Mouse (Mus musculus): ENCODE results near the gene 2900011O08Rik. TPM values are rescaled to one million over a fixed set of nuclear protein-coding genes. Genes with fewer than 3 reads are reported as not detected.

2900011O08Rik gene
- polyA plus RNA-seq, 2 experiments, result 2.5 to 2.9 TPM

- Histone ChIP-seq H3K4me2 (replicated peaks; ENCODE audit: low read depth, low read length, severe bottlenecking) (no peak overlapping the region), H3K36me3 (ENCODE audit: control insufficient read depth, insufficient read depth, low read length) (no peaks in the 10 kb centered on the region), H3K4me1 (ENCODE audit: control insufficient read depth, insufficient read depth, low read length) (no peaks in the 10 kb centered on the region), H3K27ac (replicated peaks; ENCODE audit: low read depth, low read length) (no peak overlapping the region), H3K4me3 (replicated peaks; ENCODE audit: low read length) (no peak overlapping the region), H3K27me3 (ENCODE audit: control insufficient read depth, insufficient read depth, low read length) (no peaks in the 10 kb centered on the region), H3K9ac (ENCODE audit: low read depth, low read length, severe bottlenecking) (no peak overlapping the region), H3K9me3 (ENCODE audit: control insufficient read depth, low read length) (no peaks in the 10 kb centered on the region)
- no peak for TF ChIP-seq POLR2A (IDR thresholded peaks at IDR 0.05; ENCODE audit: borderline replicate concordance, extremely low read depth, insufficient read depth, insufficient read length)
- no peak for DNase-seq (ENCODE audit: low spot score)
- ATAC-seq (ENCODE audit: low FRiP score, low read depth), result no peak
- WGBS, result 69% methylated on average over 2 of the region's 2 CpGs
Observed at GRCm38 (mm10) chr16:14025091-14025990, 38.9 kb downstream of the 2900011O08Rik start.

DNA sequence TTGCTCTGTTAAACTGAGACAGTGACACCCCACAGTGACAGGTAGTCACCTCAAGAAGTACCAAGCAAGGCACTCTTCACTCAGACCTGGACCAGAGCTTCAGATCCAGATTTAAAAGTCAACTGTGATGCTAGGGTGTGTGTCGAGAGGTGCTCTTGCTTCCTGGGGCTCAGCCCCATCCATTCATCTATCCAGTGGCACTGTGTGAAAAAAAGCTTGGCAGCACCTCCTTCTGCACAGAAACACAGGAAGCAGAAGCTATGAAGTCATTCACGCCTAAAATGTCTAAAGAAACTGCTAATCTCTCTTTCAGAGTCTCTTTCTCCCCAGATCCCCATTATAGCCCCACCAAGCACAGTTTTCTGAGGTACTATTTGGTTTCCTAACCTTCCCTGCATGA is 42.7 kb downstream of the 2900011O08Rik start:
- no peak for TF ChIP-seq POLR2A (IDR thresholded peaks at IDR 0.05; ENCODE audit: borderline replicate concordance, extremely low read depth, insufficient read depth, insufficient read length)
- DNase-seq (ENCODE audit: low spot score) (no peak), ATAC-seq (ENCODE audit: low FRiP score, low read depth) (no peak)
- WGBS, result 60% methylated on average over 2 of the region's 2 CpGs
- no peaks in the 10 kb centered on the region for H3K9me3 ChIP-seq (ENCODE audit: control insufficient read depth, low read length)
- H3K27me3 ChIP-seq (ENCODE audit: control insufficient read depth, insufficient read depth, low read length), result no peaks in the 10 kb centered on the region
- no peak overlapping the region for H3K9ac ChIP-seq (ENCODE audit: low read depth, low read length, severe bottlenecking)
- no peak overlapping the region for H3K27ac ChIP-seq (replicated peaks; ENCODE audit: low read depth, low read length)
- no peak overlapping the region for H3K4me3 ChIP-seq (replicated peaks; ENCODE audit: low read length)
- H3K4me2 ChIP-seq (replicated peaks; ENCODE audit: low read depth, low read length, severe bottlenecking), result no peak overlapping the region
- no peaks in the 10 kb centered on the region for H3K4me1 ChIP-seq (ENCODE audit: control insufficient read depth, insufficient read depth, low read length)
- no peaks in the 10 kb centered on the region for H3K36me3 ChIP-seq (ENCODE audit: control insufficient read depth, insufficient read depth, low read length)

DNA sequence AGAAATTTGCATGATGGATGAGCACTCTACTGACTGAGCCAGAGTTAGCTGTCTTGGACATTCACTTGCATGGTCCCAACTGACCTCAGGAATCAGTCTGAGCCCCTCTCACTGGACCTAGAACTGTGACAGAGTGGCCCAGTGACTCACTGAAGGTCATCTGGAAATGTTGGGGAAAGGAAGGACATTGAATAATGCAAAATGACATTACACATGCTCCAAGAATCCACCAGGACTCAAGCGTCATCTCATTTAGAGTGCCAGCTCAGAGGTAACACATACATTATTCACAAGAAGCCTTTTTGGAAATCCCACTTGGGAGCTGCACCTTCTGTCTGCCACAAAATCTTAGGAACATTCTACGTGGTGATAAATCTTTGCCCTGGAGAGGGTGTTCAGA is 43.4 kb downstream of the 2900011O08Rik start:
- WGBS, result 74% methylated on average over 2 of the region's 2 CpGs
- Histone ChIP-seq H3K9me3 (ENCODE audit: control insufficient read depth, low read length) (no peaks in the 10 kb centered on the region), H3K9ac (ENCODE audit: low read depth, low read length, severe bottlenecking) (no peak overlapping the region), H3K27ac (replicated peaks; ENCODE audit: low read depth, low read length) (no peak overlapping the region), H3K4me2 (replicated peaks; ENCODE audit: low read depth, low read length, severe bottlenecking) (no peak overlapping the region), H3K4me3 (replicated peaks; ENCODE audit: low read length) (no peak overlapping the region), H3K4me1 (ENCODE audit: control insufficient read depth, insufficient read depth, low read length) (no peaks in the 10 kb centered on the region), H3K27me3 (ENCODE audit: control insufficient read depth, insufficient read depth, low read length) (no peaks in the 10 kb centered on the region), H3K36me3 (ENCODE audit: control insufficient read depth, insufficient read depth, low read length) (no peaks in the 10 kb centered on the region)
- DNase-seq (ENCODE audit: low spot score) (no peak), ATAC-seq (ENCODE audit: low FRiP score, low read depth) (no peak)
- no peak for TF ChIP-seq POLR2A (IDR thresholded peaks at IDR 0.05; ENCODE audit: borderline replicate concordance, extremely low read depth, insufficient read depth, insufficient read length)

DNA sequence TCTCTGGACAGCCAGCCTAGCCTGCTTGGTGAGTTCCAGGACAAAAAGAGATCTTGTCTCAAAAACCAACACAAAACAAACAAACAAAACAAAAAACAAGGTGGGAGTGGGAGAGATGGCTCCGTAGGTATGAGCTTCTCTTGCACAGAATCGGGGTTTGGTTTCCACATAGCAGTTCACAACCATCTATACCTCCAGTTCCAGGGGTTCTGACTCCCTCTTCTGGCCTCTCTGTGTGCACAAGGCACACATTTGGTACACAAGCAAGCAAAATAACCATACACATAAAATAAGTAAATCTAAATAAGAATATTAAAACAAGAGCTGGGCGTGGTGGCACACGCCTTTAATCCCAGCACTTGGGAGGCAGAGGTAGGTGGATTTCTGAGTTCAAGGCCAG is 44.2 kb downstream of the 2900011O08Rik start:
- DNase-seq (ENCODE audit: low spot score), result no peak
- 91% methylated on average over 4 of the region's 4 CpGs for WGBS

GRCm38 (mm10) chr16:14033076-14033475 is 46.7 kb downstream of the 2900011O08Rik start:
- no peaks in the 10 kb centered on the region for H3K4me1 ChIP-seq (ENCODE audit: control insufficient read depth, insufficient read depth, low read length)
- H3K27ac ChIP-seq (replicated peaks; ENCODE audit: low read depth, low read length), result no peak overlapping the region
- no peaks in the 10 kb centered on the region for H3K9me3 ChIP-seq (ENCODE audit: control insufficient read depth, low read length)
- ATAC-seq (ENCODE audit: low FRiP score, low read depth), result no peak
- TF ChIP-seq POLR2A (IDR thresholded peaks at IDR 0.05; ENCODE audit: borderline replicate concordance, extremely low read depth, insufficient read depth, insufficient read length), result no peak
- no peaks in the 10 kb centered on the region for H3K36me3 ChIP-seq (ENCODE audit: control insufficient read depth, insufficient read depth, low read length)
- 71% methylated on average over 4 of the region's 4 CpGs for WGBS
- H3K4me2 ChIP-seq (replicated peaks; ENCODE audit: low read depth, low read length, severe bottlenecking), result no peak overlapping the region
- no peak for DNase-seq (ENCODE audit: low spot score)
- H3K27me3 ChIP-seq (ENCODE audit: control insufficient read depth, insufficient read depth, low read length), result no peaks in the 10 kb centered on the region
- no peak overlapping the region for H3K4me3 ChIP-seq (replicated peaks; ENCODE audit: low read length)
- H3K9ac ChIP-seq (ENCODE audit: low read depth, low read length, severe bottlenecking), result no peak overlapping the region

More for the DNA sequence above, 44.2 kb downstream of the 2900011O08Rik start:
- no peak overlapping the region for H3K4me3 ChIP-seq (replicated peaks; ENCODE audit: low read length)
- no peak overlapping the region for H3K27ac ChIP-seq (replicated peaks; ENCODE audit: low read depth, low read length)
- no peak for ATAC-seq (ENCODE audit: low FRiP score, low read depth)
- no peaks in the 10 kb centered on the region for H3K36me3 ChIP-seq (ENCODE audit: control insufficient read depth, insufficient read depth, low read length)
- no peak for TF ChIP-seq POLR2A (IDR thresholded peaks at IDR 0.05; ENCODE audit: borderline replicate concordance, extremely low read depth, insufficient read depth, insufficient read length)
- no peaks in the 10 kb centered on the region for H3K27me3 ChIP-seq (ENCODE audit: control insufficient read depth, insufficient read depth, low read length)
- no peaks in the 10 kb centered on the region for H3K4me1 ChIP-seq (ENCODE audit: control insufficient read depth, insufficient read depth, low read length)
- H3K9me3 ChIP-seq (ENCODE audit: control insufficient read depth, low read length), result no peaks in the 10 kb centered on the region
- no peak overlapping the region for H3K4me2 ChIP-seq (replicated peaks; ENCODE audit: low read depth, low read length, severe bottlenecking)
- H3K9ac ChIP-seq (ENCODE audit: low read depth, low read length, severe bottlenecking), result no peak overlapping the region

Data from limb, embryonic 14.5 days (tissue).